Comparison of ENCODE assay signal across 8 mouse cellular contexts in the genomic region with DNA sequence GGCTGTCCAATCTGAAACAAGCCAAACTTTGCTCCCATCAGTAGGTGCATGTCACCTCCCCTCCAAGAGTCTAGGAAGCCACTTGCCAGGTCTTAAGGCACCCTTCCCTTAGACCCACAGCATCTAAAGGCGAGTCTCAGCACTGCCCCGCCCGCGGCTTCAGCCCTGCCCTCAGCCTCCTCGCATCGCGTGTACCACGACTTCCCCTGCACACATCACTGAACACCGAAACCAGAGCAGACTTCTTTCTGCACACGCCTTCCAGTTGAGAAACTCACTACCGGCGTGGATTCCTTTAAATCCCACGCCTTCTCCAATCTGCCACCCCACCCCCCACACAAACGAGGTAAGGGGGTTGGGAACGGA.
DNase-seq lines count a peak whose midpoint lies in the region; ATAC-seq lines count a peak whose summit lies in the region.

No protein-coding gene starts in this region.

- 3% methylated on average over 15 of the region's 15 CpGs for WGBS in liver, embryonic 11.5 days
- WGBS in heart, embryonic 16.5 days, result 1% methylated on average over 15 of the region's 15 CpGs

- H3K27ac ChIP-seq in liver, embryonic 11.5 days (ENCODE audit: low read depth, low read length), result no peak overlapping the region
- H3K27ac ChIP-seq in heart, embryonic 16.5 days (ENCODE audit: low read length), result no peak overlapping the region

- no peak overlapping the region for H3K9ac ChIP-seq in liver, embryonic 11.5 days (ENCODE audit: low read depth, low read length)
- no peak overlapping the region for H3K9ac ChIP-seq in heart, embryonic 16.5 days (ENCODE audit: low read length)

- no peaks in the 10 kb centered on the region for H3K36me3 ChIP-seq in liver, embryonic 11.5 days (ENCODE audit: control insufficient read depth, insufficient read depth, low read length)
- no peaks in the 10 kb centered on the region for H3K36me3 ChIP-seq in heart, embryonic 16.5 days (ENCODE audit: control insufficient read depth, insufficient read depth)

- no peak for DNase-seq in liver, embryonic 11.5 days (ENCODE audit: low spot score)
- DNase-seq in liver, result no peak
- peak; percentile 17 for DNase-seq in lung, postnatal 10 days
- no peak for DNase-seq in spleen, postnatal 10 days (ENCODE audit: low spot score in 2 of 2)
- DNase-seq in adrenal gland, postnatal 4 days (ENCODE audit: low spot score in 2 of 2), result no peak
- DNase-seq in MN1 (ENCODE audit: low spot score), result no peak

- peak overlapping the region; percentile 52 for H3K4me3 ChIP-seq in liver, embryonic 11.5 days (ENCODE audit: low read depth, low read length)
- H3K4me3 ChIP-seq in heart, embryonic 16.5 days (ENCODE audit: low read length), result peak overlapping the region; percentile 60

- no peaks in the 10 kb centered on the region for H3K9me3 ChIP-seq in liver, embryonic 11.5 days (ENCODE audit: control insufficient read depth, low read length)
- no peaks in the 10 kb centered on the region for H3K9me3 ChIP-seq in heart, embryonic 16.5 days (replicated peaks; ENCODE audit: control insufficient read depth, low read length)

- ATAC-seq in liver, embryonic 11.5 days (replicated peaks; ENCODE audit: low FRiP score), result no peak
- peak; percentile 43 for ATAC-seq in common myeloid progenitor, adult 5-6 weeks (replicated peaks; ENCODE audit: low read depth, poor library complexity, severe bottlenecking)
- ATAC-seq in heart, embryonic 16.5 days (replicated peaks; ENCODE audit: extremely low read depth, insufficient read depth, low FRiP score), result no peak

- peaks cover 32% of the 10 kb centered on the region for H3K27me3 ChIP-seq in liver, embryonic 11.5 days (replicated peaks; ENCODE audit: control insufficient read depth, insufficient read depth, low read length)
- peaks cover 53% of the 10 kb centered on the region for H3K27me3 ChIP-seq in heart, embryonic 16.5 days (ENCODE audit: control insufficient read depth, insufficient read depth, low read length)

- peak overlapping the region; percentile 72 for H3K4me2 ChIP-seq in liver, embryonic 11.5 days
- H3K4me2 ChIP-seq in heart, embryonic 16.5 days (ENCODE audit: low read depth, low read length), result peak overlapping the region; percentile 83

- H3K4me1 ChIP-seq in liver, embryonic 11.5 days (replicated peaks; ENCODE audit: control insufficient read depth, insufficient read depth, low read length), result no peaks in the 10 kb centered on the region
- H3K4me1 ChIP-seq in heart, embryonic 16.5 days (ENCODE audit: control insufficient read depth, insufficient read depth, low read length), result peaks cover 3% of the 10 kb centered on the region; the same call in 1 of the 2 replicates
